Mouse (Mus musculus): ENCODE measurements around the gene Xaf1.

DNA sequence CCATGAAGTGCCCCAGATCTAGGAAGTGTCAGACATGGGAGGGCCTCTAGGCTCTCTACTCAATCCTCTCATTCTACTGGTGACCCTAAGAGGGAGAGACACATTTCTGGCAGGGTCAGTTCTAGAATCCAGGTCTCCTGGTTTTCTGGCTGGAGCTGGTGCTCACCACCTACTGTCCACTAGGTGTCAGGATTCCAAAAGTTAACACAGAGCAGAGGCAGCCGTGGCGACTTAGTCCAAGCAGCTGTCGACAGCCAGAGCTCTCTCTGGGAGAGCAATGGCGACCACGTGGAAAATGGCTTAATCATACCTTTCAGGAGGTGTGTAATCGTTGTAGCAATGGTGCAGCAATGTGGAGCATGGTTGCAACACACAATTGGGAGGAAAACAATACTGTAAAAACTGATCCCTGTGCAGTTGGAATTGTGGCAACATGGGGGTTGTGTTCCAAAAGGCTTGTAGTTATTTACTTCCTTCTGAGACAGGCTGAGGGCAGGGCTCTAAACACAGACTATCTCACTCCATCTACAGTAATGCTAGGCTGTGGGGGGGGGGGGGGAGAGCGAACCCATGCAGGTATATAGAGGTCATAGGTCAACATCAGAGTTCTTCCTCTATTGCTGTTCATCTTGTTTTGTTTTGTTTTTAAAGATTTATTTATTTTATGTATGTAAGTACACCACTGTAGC lies 41.3 kb downstream of the Xaf1 start:
- TF ChIP-seq CTCF (IDR thresholded peaks at IDR 0.05; ENCODE audit: low read depth, low read length) (peak; percentile 82), POLR2A (IDR thresholded peaks at IDR 0.05; ENCODE audit: extremely low read depth, insufficient read depth, low read length) (no peak)
